Mouse (Mus musculus): Measurements from ENCODE around the gene Cep19. TPM values are rescaled to one million over a fixed set of nuclear protein-coding genes. Genes with fewer than 3 reads are reported as not detected.
"Not testable (repeated sequence)": the region's sequence is repeated elsewhere in the genome, so short reads cannot be mapped to it uniquely, and the experiment has no call there.

Cep19 gene
- polyA plus RNA-seq, 1 experiment from 2014 or later: 30.0 TPM

GRCm38 (mm10) chr16:32075762-32076161 lies 23.8 kb upstream of the Cep19 start:
- Histone ChIP-seq H3K27me3 (ENCODE audit: control insufficient read depth, insufficient read depth, low read length) (no peaks in the 10 kb centered on the region), H3K9ac (replicated peaks; ENCODE audit: low read depth, low read length) (no peak overlapping the region)
- WGBS: 67% methylated on average over 1 of the region's 1 CpGs

GRCm38 (mm10) chr16:32076406-32076805 lies 23.2 kb upstream of the Cep19 start:
- Histone ChIP-seq H3K27ac (ENCODE audit: low read length) (no peak overlapping the region), H3K9ac (replicated peaks; ENCODE audit: low read depth, low read length) (no peak overlapping the region), H3K9me3 (ENCODE audit: control insufficient read depth, low read depth, low read length) (no peaks in the 10 kb centered on the region), H3K4me2 (replicated peaks; ENCODE audit: low read depth, low read length) (no peak overlapping the region; the same call in 1 of the 2 replicates), H3K4me3 (ENCODE audit: low read depth, low read length) (no peak overlapping the region), H3K36me3 (ENCODE audit: control insufficient read depth, insufficient read depth, low read length) (no peaks in the 10 kb centered on the region), H3K27me3 (ENCODE audit: control insufficient read depth, insufficient read depth, low read length) (no peaks in the 10 kb centered on the region), H3K4me1 (ENCODE audit: control insufficient read depth, insufficient read depth, low read length) (peaks cover 9% of the 10 kb centered on the region; the same call in 1 of the 2 replicates)
- no peak for ATAC-seq (ENCODE audit: insufficient number of reproducible peaks, insufficient read depth, low FRiP score, low read depth)
- 54% methylated on average over 3 of the region's 3 CpGs for WGBS

More at GRCm38 (mm10) chr16:32075762-32076161, 23.8 kb upstream of the Cep19 start:
- Histone ChIP-seq H3K27ac (ENCODE audit: low read length) (no peak overlapping the region), H3K9me3 (ENCODE audit: control insufficient read depth, low read depth, low read length) (no peaks in the 10 kb centered on the region), H3K36me3 (ENCODE audit: control insufficient read depth, insufficient read depth, low read length) (no peaks in the 10 kb centered on the region), H3K4me1 (ENCODE audit: control insufficient read depth, insufficient read depth, low read length) (peaks cover 9% of the 10 kb centered on the region; the same call in 1 of the 2 replicates), H3K4me2 (replicated peaks; ENCODE audit: low read depth, low read length) (no peak overlapping the region), H3K4me3 (ENCODE audit: low read depth, low read length) (no peak overlapping the region)
- no peak for ATAC-seq (ENCODE audit: insufficient number of reproducible peaks, insufficient read depth, low FRiP score, low read depth)

GRCm38 (mm10) chr16:32077648-32078407 lies 21.8 kb upstream of the Cep19 start:
- peaks cover 9% of the 10 kb centered on the region; the same call in 1 of the 2 replicates for H3K4me1 ChIP-seq (ENCODE audit: control insufficient read depth, insufficient read depth, low read length)
- WGBS: 6% methylated on average over 13 of the region's 13 CpGs
- H3K36me3 ChIP-seq (ENCODE audit: control insufficient read depth, insufficient read depth, low read length): no peaks in the 10 kb centered on the region
- peak overlapping the region; percentile 98 for H3K9ac ChIP-seq (replicated peaks; ENCODE audit: low read depth, low read length)
- H3K4me3 ChIP-seq (ENCODE audit: low read depth, low read length): peak overlapping the region; percentile 88
- H3K4me2 ChIP-seq (replicated peaks; ENCODE audit: low read depth, low read length): peak overlapping the region; percentile 56
- H3K27me3 ChIP-seq (ENCODE audit: control insufficient read depth, insufficient read depth, low read length): no peaks in the 10 kb centered on the region
- ATAC-seq (ENCODE audit: insufficient number of reproducible peaks, insufficient read depth, low FRiP score, low read depth): no peak
- no peaks in the 10 kb centered on the region for H3K9me3 ChIP-seq (ENCODE audit: control insufficient read depth, low read depth, low read length)
- H3K27ac ChIP-seq (ENCODE audit: low read length): peak overlapping the region; percentile 96

GRCm38 (mm10) chr16:32078408-32078990 lies 21.1 kb upstream of the Cep19 start:
- Histone ChIP-seq H3K36me3 (ENCODE audit: control insufficient read depth, insufficient read depth, low read length) (no peaks in the 10 kb centered on the region), H3K27me3 (ENCODE audit: control insufficient read depth, insufficient read depth, low read length) (no peaks in the 10 kb centered on the region), H3K4me1 (ENCODE audit: control insufficient read depth, insufficient read depth, low read length) (peaks cover 9% of the 10 kb centered on the region; the same call in 1 of the 2 replicates), H3K27ac (ENCODE audit: low read length) (peak overlapping the region; percentile 96), H3K4me3 (ENCODE audit: low read depth, low read length) (peak overlapping the region; percentile 88), H3K9me3 (ENCODE audit: control insufficient read depth, low read depth, low read length) (no peaks in the 10 kb centered on the region), H3K9ac (replicated peaks; ENCODE audit: low read depth, low read length) (peak overlapping the region; percentile 98), H3K4me2 (replicated peaks; ENCODE audit: low read depth, low read length) (peak overlapping the region; percentile 56)
- whole genome bisulfite sequencing: under 1% methylated on average over 27 of the region's 30 CpGs
- ATAC-seq (ENCODE audit: insufficient number of reproducible peaks, insufficient read depth, low FRiP score, low read depth): no peak

GRCm38 (mm10) chr16:32078991-32079511 lies 20.5 kb upstream of the Cep19 start, which contains the start of gene Pak2:
Gene Pak2, minus strand, starts transcription at chr16:32079342.
- no peaks in the 10 kb centered on the region for H3K9me3 ChIP-seq (ENCODE audit: control insufficient read depth, low read depth, low read length)
- no peaks in the 10 kb centered on the region for H3K36me3 ChIP-seq (ENCODE audit: control insufficient read depth, insufficient read depth, low read length)
- peak within 1 kb of the TSS; percentile 56 for H3K4me2 ChIP-seq (replicated peaks; ENCODE audit: low read depth, low read length)
- peak within 1 kb of the TSS; percentile 96 for H3K27ac ChIP-seq (ENCODE audit: low read length)
- peaks cover 9% of the 10 kb centered on the region; the same call in 1 of the 2 replicates for H3K4me1 ChIP-seq (ENCODE audit: control insufficient read depth, insufficient read depth, low read length)
- H3K27me3 ChIP-seq (ENCODE audit: control insufficient read depth, insufficient read depth, low read length): no peaks in the 10 kb centered on the region
- H3K4me3 ChIP-seq (ENCODE audit: low read depth, low read length): peak within 1 kb of the TSS; percentile 88
- peak; percentile 98 for ATAC-seq (ENCODE audit: insufficient number of reproducible peaks, insufficient read depth, low FRiP score, low read depth)
- under 1% methylated on average over 45 of the region's 60 CpGs for WGBS
- H3K9ac ChIP-seq (replicated peaks; ENCODE audit: low read depth, low read length): peak within 1 kb of the TSS; percentile 98

GRCm38 (mm10) chr16:32087629-32088443 lies 11.8 kb upstream of the Cep19 start:
- ATAC-seq (ENCODE audit: insufficient number of reproducible peaks, insufficient read depth, low FRiP score, low read depth): no peak

GRCm38 (mm10) chr16:32091466-32091865 lies 8.1 kb upstream of the Cep19 start:
- WGBS: 91% methylated on average over 7 of the region's 7 CpGs
- Histone ChIP-seq H3K4me1 (ENCODE audit: control insufficient read depth, insufficient read depth, low read length) (no peaks in the 10 kb centered on the region), H3K27me3 (ENCODE audit: control insufficient read depth, insufficient read depth, low read length) (no peaks in the 10 kb centered on the region), H3K4me2 (replicated peaks; ENCODE audit: low read depth, low read length) (no peak overlapping the region), H3K27ac (ENCODE audit: low read length) (no peak overlapping the region), H3K9ac (replicated peaks; ENCODE audit: low read depth, low read length) (no peak overlapping the region), H3K9me3 (ENCODE audit: control insufficient read depth, low read depth, low read length) (no peaks in the 10 kb centered on the region), H3K4me3 (ENCODE audit: low read depth, low read length) (no peak overlapping the region), H3K36me3 (ENCODE audit: control insufficient read depth, insufficient read depth, low read length) (peaks cover 42% of the 10 kb centered on the region)
- no peak for ATAC-seq (ENCODE audit: insufficient number of reproducible peaks, insufficient read depth, low FRiP score, low read depth)

More at GRCm38 (mm10) chr16:32087629-32088443, 11.8 kb upstream of the Cep19 start:
- Histone ChIP-seq H3K36me3 (ENCODE audit: control insufficient read depth, insufficient read depth, low read length) (peaks cover 56% of the 10 kb centered on the region), H3K27me3 (ENCODE audit: control insufficient read depth, insufficient read depth, low read length) (no peaks in the 10 kb centered on the region), H3K4me1 (ENCODE audit: control insufficient read depth, insufficient read depth, low read length) (no peaks in the 10 kb centered on the region), H3K4me2 (replicated peaks; ENCODE audit: low read depth, low read length) (no peak overlapping the region), H3K4me3 (ENCODE audit: low read depth, low read length) (no peak overlapping the region), H3K9me3 (ENCODE audit: control insufficient read depth, low read depth, low read length) (no peaks in the 10 kb centered on the region), H3K9ac (replicated peaks; ENCODE audit: low read depth, low read length) (no peak overlapping the region), H3K27ac (ENCODE audit: low read length) (no peak overlapping the region)
- WGBS: 68% methylated on average over 17 of the region's 17 CpGs

GRCm38 (mm10) chr16:32097757-32098156 lies 1.8 kb upstream of the Cep19 start:
- not testable (repeated sequence) for H3K36me3 ChIP-seq (ENCODE audit: control insufficient read depth, insufficient read depth, low read length); H3K4me1 ChIP-seq (ENCODE audit: control insufficient read depth, insufficient read depth, low read length)
- 84% methylated on average over 2 of the region's 2 CpGs for WGBS

More at GRCm38 (mm10) chr16:32097757-32098156, 1.8 kb upstream of the Cep19 start:
- not testable (repeated sequence) for H3K27me3 ChIP-seq (ENCODE audit: control insufficient read depth, insufficient read depth, low read length); H3K9me3 ChIP-seq (ENCODE audit: control insufficient read depth, low read depth, low read length); H3K9ac ChIP-seq (replicated peaks; ENCODE audit: low read depth, low read length); H3K27ac ChIP-seq (ENCODE audit: low read length); H3K4me2 ChIP-seq (replicated peaks; ENCODE audit: low read depth, low read length); H3K4me3 ChIP-seq (ENCODE audit: low read depth, low read length); ATAC-seq (ENCODE audit: insufficient number of reproducible peaks, insufficient read depth, low FRiP score, low read depth)

Data from stomach, embryonic 14.5 days (tissue).